26 mouse cellular contexts compared by ENCODE assay signal in genomic region chr14:87572453-87572852, GRCm38 (mm10).
DNase-seq lines count a peak whose midpoint lies in the region; ATAC-seq and TF ChIP-seq lines count a peak whose summit lies in the region.
"Had no signal": no experiment of that assay in that cellular context is flagged by ENCODE, and none has a peak within 500 bp of the region (broad histone marks: within the 10 kb centered on the region; RNA-seq: fewer than 3 reads in every experiment).

No protein-coding gene starts in this region.

- no peaks in the 10 kb centered on the region for H3K27me3 ChIP-seq in forebrain, postnatal 0 days (ENCODE audit: insufficient read depth, low read length)
- peaks cover 25% of the 10 kb centered on the region for H3K27me3 ChIP-seq in forebrain, embryonic 10.5 days (ENCODE audit: poor library complexity, severe bottlenecking)
- no peaks in the 10 kb centered on the region; the same call in 1 of the 2 replicates for H3K27me3 ChIP-seq in intestine, postnatal 0 days (replicated peaks; ENCODE audit: control insufficient read depth, insufficient read depth, low read length)

- ATAC-seq in forebrain, postnatal 0 days = no peak
- peak; percentile 51 for ATAC-seq in megakaryocyte progenitor cell, adult 5-6 weeks (replicated peaks; ENCODE audit: poor library complexity)
- ATAC-seq in intestine, postnatal 0 days = no peak
- ATAC-seq: activated CD4-positive, CD25-positive, alpha-beta regulatory T cell, adult 4 months; forebrain, embryonic 14.5 days; hindbrain, postnatal 0 days; inflammation-experienced regulatory T-cells, adult 6 months; intestine, embryonic 16.5 days had no signal

- peak; percentile 13; the same call in 1 of the 2 replicates for TF ChIP-seq CTCF in forebrain, postnatal 0 days (IDR thresholded peaks at IDR 0.05; ENCODE audit: low read depth)
- no peak for TF ChIP-seq CTCF in intestine, postnatal 0 days (IDR thresholded peaks at IDR 0.05; ENCODE audit: low read depth)

- DNase-seq in forebrain, postnatal 0 days = no peak
- DNase-seq in forebrain, embryonic 10.5 days (ENCODE audit: extremely low spot score, low spot score) = no peak
- peak; percentile 9 for DNase-seq in brain, adult 2 months (ENCODE audit: low read depth, low spot score)
- DNase-seq in T-cell, adult 2 months (ENCODE audit: low spot score) = no peak
- DNase-seq: adrenal gland, adult 8-10 months; adrenal gland, postnatal 25 days; B cell, adult 2 months; cerebellum, adult 11 months; cerebellum, adult 2 months; cerebellum, adult 9-11 months; cerebellum, postnatal 25 days; gastrocnemius, postnatal 25 days; heart, adult 2 months; heart, postnatal 14 days; heart, postnatal 4 days had no signal

- 52% methylated on average over 5 of the region's 5 CpGs for WGBS in forebrain, postnatal 0 days
- WGBS in forebrain, embryonic 10.5 days = 72% methylated on average over 5 of the region's 5 CpGs
- 62% methylated on average over 5 of the region's 5 CpGs for WGBS in intestine, postnatal 0 days

- H3K36me3 ChIP-seq in forebrain, postnatal 0 days (ENCODE audit: insufficient read depth) = no peaks in the 10 kb centered on the region
- H3K36me3 ChIP-seq in forebrain, embryonic 10.5 days (replicated peaks) = no peaks in the 10 kb centered on the region
- H3K36me3 ChIP-seq in intestine, postnatal 0 days (ENCODE audit: control insufficient read depth, insufficient read depth) = no peaks in the 10 kb centered on the region
- H3K36me3 ChIP-seq: G1E; heart, embryonic 10.5 days; heart, embryonic 13.5 days had no signal

- no peak overlapping the region for H3K9ac ChIP-seq in forebrain, postnatal 0 days
- no peak overlapping the region for H3K9ac ChIP-seq in intestine, postnatal 0 days (ENCODE audit: low read depth, low read length)
- H3K9ac ChIP-seq: heart, embryonic 13.5 days; hindbrain, embryonic 14.5 days had no signal

- no peak overlapping the region for H3K4me3 ChIP-seq in forebrain, postnatal 0 days (ENCODE audit: low read depth, low read length)
- H3K4me3 ChIP-seq in forebrain, embryonic 10.5 days = no peak overlapping the region
- H3K4me3 ChIP-seq in intestine, postnatal 0 days (ENCODE audit: low read depth, low read length) = no peak overlapping the region
- H3K4me3 ChIP-seq: heart, adult 2 months; heart, embryonic 10.5 days; heart, embryonic 13.5 days had no signal

- no peak overlapping the region for H3K4me2 ChIP-seq in forebrain, postnatal 0 days (ENCODE audit: low read depth)
- H3K4me2 ChIP-seq in intestine, postnatal 0 days (replicated peaks; ENCODE audit: low read depth) = no peak overlapping the region
- H3K4me2 ChIP-seq: heart, embryonic 13.5 days; hindbrain, embryonic 14.5 days had no signal

- H3K27ac ChIP-seq in forebrain, postnatal 0 days (ENCODE audit: low read depth, low read length) = no peak overlapping the region
- no peak overlapping the region for H3K27ac ChIP-seq in forebrain, embryonic 10.5 days
- H3K27ac ChIP-seq in intestine, postnatal 0 days (ENCODE audit: low read depth, low read length) = no peak overlapping the region
- H3K27ac ChIP-seq: heart, adult 2 months; heart, embryonic 10.5 days; heart, embryonic 13.5 days; hindbrain, embryonic 14.5 days; hindbrain, postnatal 0 days had no signal

- H3K9me3 ChIP-seq in forebrain, postnatal 0 days (ENCODE audit: low read length) = no peaks in the 10 kb centered on the region
- no peaks in the 10 kb centered on the region for H3K9me3 ChIP-seq in forebrain, embryonic 10.5 days
- H3K9me3 ChIP-seq in intestine, postnatal 0 days (ENCODE audit: control insufficient read depth) = no peaks in the 10 kb centered on the region
- H3K9me3 ChIP-seq: G1E; heart, embryonic 10.5 days; heart, embryonic 13.5 days had no signal

- H3K4me1 ChIP-seq in forebrain, postnatal 0 days (ENCODE audit: insufficient read depth) = no peaks in the 10 kb centered on the region
- H3K4me1 ChIP-seq in forebrain, embryonic 10.5 days = peaks cover 12% of the 10 kb centered on the region
- no peaks in the 10 kb centered on the region; the same call in 1 of the 2 replicates for H3K4me1 ChIP-seq in intestine, postnatal 0 days (replicated peaks; ENCODE audit: control insufficient read depth, insufficient read depth, low read length)
